Mouse (Mus musculus): Measurements from ENCODE around the gene Defb19.

GRCm38 (mm10) chr2:152599299-152599698, 19.2 kb upstream of the Defb19 start, which contains the start of gene Defb45:
- TF ChIP-seq CTCF (IDR thresholded peaks at IDR 0.05) (no peak), POLR2A (IDR thresholded peaks at IDR 0.05; ENCODE audit: insufficient read depth, low read depth, low read length) (no peak)

All from heart, adult 2 months (tissue).